Mouse (Mus musculus) spleen, adult 2 months (tissue): ENCODE data around the gene Slc24a3.

Experiments
- CTCF ChIP-seq: fragments of 200-500 bp; IDR thresholded peaks from 2 replicates; pipeline ENCODE4 v1.5.1; 2011; ENCODE audit warnings: mild to moderate bottlenecking, inconsistent platforms; ENCODE audit not compliant: insufficient read depth, insufficient read length, insufficient replicate concordance; ENCODE audit errors: extremely low read depth
- POLR2A ChIP-seq: fragments of 200-500 bp; IDR thresholded peaks from 2 replicates; pipeline ENCODE4 v1.6.1; 2011; ENCODE audit warnings: low read depth, low read length, inconsistent platforms

DNA sequence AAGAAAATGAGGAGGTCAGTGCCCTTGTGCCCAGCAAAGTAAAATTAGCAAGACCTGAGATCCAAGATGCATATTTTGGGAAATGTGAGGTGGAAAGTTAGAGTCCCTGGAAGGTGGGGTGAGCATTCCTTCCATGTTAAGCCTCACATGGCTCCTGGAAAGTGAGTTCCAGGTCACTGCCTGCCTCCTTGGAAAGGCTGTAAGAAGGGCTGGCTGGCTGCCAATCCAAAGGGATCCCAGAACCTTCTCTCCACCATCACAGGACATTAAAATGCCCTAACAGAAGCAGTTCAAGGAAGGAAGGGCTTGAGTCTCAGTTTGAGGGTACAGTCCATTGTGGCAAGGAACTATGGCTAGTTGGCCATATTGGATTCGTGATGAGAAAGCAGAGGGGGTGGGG, 359.6 kb downstream of the Slc24a3 start:
- TF ChIP-seq CTCF = no peak
- TF ChIP-seq POLR2A = no peak
